Mouse (Mus musculus) midbrain, embryonic 16.5 days (tissue): Measurements from ENCODE around the gene Apbb2. TPM values are rescaled to one million over a fixed set of nuclear protein-coding genes. Genes with fewer than 3 reads are reported as not detected.

Experiments
- ATAC-seq: fragments of 200-750 bp; cut with Nextera tagmentation; 2 replicates; pipeline ENCODE4 v1.8.0; 2017; ENCODE audit warnings: moderate TSS enrichment
- H3K27ac ChIP-seq: fragments of 300-500 bp; sonication (generic); 2 replicates; pipeline ENCODE4 v1.5.1; 2014; ENCODE audit warnings: mild to moderate bottlenecking, low read length, mixed read lengths
- H3K27me3 ChIP-seq: fragments of 300-500 bp; sonication (generic); 2 replicates; pipeline ENCODE4 v1.6.1; 2014; ENCODE audit warnings: low read depth, low read length, mixed read lengths; ENCODE audit not compliant: control insufficient read depth, insufficient read depth
- H3K36me3 ChIP-seq: fragments of 300-500 bp; sonication (generic); 2 replicates; pipeline ENCODE4 v1.6.1; 2014; ENCODE audit warnings: mild to moderate bottlenecking, low read length, moderate library complexity, mixed read lengths; ENCODE audit not compliant: control insufficient read depth, insufficient read depth
- H3K4me1 ChIP-seq: fragments of 300-500 bp; sonication (generic); 2 replicates; pipeline ENCODE4 v1.6.1; 2014; ENCODE audit warnings: mild to moderate bottlenecking, low read length, mixed read lengths; ENCODE audit not compliant: control insufficient read depth, insufficient read depth
- H3K4me2 ChIP-seq: fragments of 300-500 bp; sonication (generic); 2 replicates; pipeline ENCODE4 v1.6.1; 2014; ENCODE audit warnings: mild to moderate bottlenecking, low read length, mixed read lengths
- H3K4me3 ChIP-seq: fragments of 300-500 bp; sonication (generic); 2 replicates; pipeline ENCODE4 v1.5.1; 2014; ENCODE audit warnings: low read depth, mild to moderate bottlenecking, low read length, moderate library complexity, mixed read lengths
- H3K9ac ChIP-seq: fragments of 300-500 bp; sonication (generic); 2 replicates; pipeline ENCODE4 v1.6.1; 2014; ENCODE audit warnings: low read depth, low read length, mixed read lengths
- H3K9me3 ChIP-seq: fragments of 300-500 bp; sonication (generic); replicated peaks from 2 replicates; pipeline ENCODE4 v1.6.1; 2014; ENCODE audit warnings: mild to moderate bottlenecking, low read length, mixed read lengths; ENCODE audit not compliant: control insufficient read depth, poor library complexity, severe bottlenecking
- WGBS: fragments of 180-500 bp; shearing (Covaris S2); extraction: QIAGEN DNeasy Blood & Tissue Kit; methylation state at CpG from one replicate; pipeline ENCODE4 v1.1.7; 2014; 5-methylcytosine and 5-hydroxymethylcytosine counted together
- polyA plus RNA-seq: library from polyadenylated mRNA; unstranded; fragments of >200 nt; fragmentation: Nextera tagmentation; extraction: Ambion mirVana; gene quantifications from 2 replicates; pipeline ENCODE4 v1.2.1, GENCODE M21; 2015

Apbb2 gene
- polyA plus RNA-seq, 1 experiment from 2014 or later, result 107 TPM

DNA sequence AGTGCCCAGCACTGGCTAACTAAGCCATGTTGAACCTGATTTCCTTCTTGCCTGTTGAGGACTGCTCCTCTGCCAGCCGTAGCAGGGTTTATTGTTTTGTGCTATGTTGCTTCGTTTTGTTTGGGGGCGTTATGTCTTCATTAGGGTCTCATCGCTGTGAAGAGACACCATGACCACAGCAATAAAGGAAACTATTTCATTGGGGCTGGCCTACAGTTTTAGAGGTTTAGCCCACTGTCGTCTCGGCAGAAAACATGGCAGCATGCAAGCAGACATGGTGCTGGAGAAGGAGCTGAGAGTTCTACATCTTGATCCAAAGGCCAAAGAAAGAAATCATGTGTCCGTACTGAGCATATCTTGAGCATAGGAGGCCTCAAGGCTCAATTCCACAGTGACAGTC, 119.0 kb downstream of the Apbb2 start:
- WGBS, result 96% methylated on average over 7 of the region's 7 CpGs
- Histone ChIP-seq H3K27ac (no peak overlapping the region), H3K4me3 (no peak overlapping the region), H3K36me3 (no peaks in the 10 kb centered on the region), H3K9ac (no peak overlapping the region), H3K4me2 (no peak overlapping the region), H3K27me3 (no peaks in the 10 kb centered on the region), H3K9me3 (no peaks in the 10 kb centered on the region), H3K4me1 (peaks cover 12% of the 10 kb centered on the region)
- no peak for ATAC-seq

DNA sequence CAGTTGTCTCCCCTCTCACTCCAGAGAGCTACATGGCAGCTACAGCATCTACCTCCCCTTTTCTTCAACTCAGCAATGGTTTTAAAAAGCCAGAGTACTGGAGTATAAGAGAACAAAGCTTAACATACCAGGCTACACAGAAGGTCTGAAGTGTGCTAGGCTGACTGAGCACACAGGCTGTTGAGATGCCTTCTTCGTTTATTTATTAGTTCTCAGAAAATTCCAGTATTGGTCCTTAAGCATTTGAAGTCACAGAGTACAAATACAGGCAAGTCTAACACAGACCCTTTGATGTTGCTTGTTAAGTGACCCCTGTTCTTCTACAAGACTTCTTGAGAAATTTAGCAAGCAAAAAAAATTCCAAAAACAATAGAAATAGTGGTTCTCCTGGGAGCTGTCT, 120.4 kb downstream of the Apbb2 start:
- Histone ChIP-seq H3K9me3 (no peaks in the 10 kb centered on the region), H3K4me3 (no peak overlapping the region), H3K9ac (no peak overlapping the region), H3K4me2 (no peak overlapping the region), H3K27ac (no peak overlapping the region), H3K36me3 (no peaks in the 10 kb centered on the region), H3K27me3 (no peaks in the 10 kb centered on the region), H3K4me1 (peaks cover 5% of the 10 kb centered on the region)
- ATAC-seq, result no peak
- WGBS, result 72% methylated on average over 1 of the region's 1 CpGs

DNA sequence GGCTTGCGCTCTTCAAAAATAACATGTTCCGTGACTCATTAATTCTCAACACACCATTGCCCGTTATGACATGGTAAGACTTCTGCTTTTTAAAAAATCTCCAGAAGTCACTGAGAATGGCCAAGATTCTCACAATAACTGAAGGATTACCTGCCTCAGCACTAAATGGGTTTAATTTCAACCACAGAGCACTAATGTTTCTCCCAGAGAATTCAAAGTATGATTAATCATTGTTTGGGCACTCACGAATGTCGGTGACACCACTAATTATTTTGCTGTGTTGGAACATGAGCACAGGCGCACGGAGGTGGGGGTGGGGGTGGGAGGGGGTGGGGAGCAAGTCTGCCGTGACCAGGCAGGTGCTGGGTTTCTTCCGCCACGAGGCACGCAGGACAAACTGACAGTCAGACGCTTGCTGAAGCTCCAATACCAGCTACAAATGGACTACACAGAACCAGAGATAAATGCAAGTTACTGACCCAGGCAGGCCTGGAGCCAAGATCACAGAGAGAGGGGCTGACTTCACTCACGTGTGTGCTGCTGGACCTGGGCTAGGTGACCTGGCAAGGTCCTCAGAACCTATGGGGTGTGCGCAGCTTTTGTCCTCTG, 121.0 kb downstream of the Apbb2 start:
- H3K9me3 ChIP-seq, result no peaks in the 10 kb centered on the region
- H3K27ac ChIP-seq, result no peak overlapping the region
- H3K27me3 ChIP-seq, result no peaks in the 10 kb centered on the region
- no peak overlapping the region for H3K9ac ChIP-seq
- no peak for ATAC-seq
- peaks cover 5% of the 10 kb centered on the region for H3K4me1 ChIP-seq
- H3K36me3 ChIP-seq, result no peaks in the 10 kb centered on the region
- H3K4me3 ChIP-seq, result no peak overlapping the region
- WGBS, result 65% methylated on average over 14 of the region's 14 CpGs
- H3K4me2 ChIP-seq, result no peak overlapping the region

DNA sequence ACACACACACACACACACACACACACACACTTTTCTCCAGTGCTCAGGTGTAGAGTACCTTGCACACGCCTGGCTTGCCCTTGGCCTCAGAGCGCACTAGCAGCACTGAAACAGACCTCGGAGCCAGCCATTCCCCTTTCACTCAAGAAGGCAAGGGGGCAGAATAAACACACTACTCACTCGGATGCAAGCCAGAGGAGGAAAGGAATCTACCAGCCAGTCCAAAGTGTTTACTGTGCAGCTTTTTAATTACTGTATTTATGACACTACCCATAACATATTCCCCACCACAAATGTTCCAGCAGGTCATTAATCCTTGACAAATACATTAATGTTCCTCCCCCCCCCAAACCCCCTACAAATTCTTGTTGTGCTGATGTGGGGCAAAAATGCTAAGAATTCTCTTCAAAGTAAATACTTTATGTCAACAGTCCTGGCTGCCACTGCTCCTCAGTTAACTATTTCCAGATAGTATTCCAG, 121.7 kb downstream of the Apbb2 start:
- H3K27ac ChIP-seq, result no peak overlapping the region
- no peaks in the 10 kb centered on the region for H3K36me3 ChIP-seq
- H3K4me3 ChIP-seq, result no peak overlapping the region
- no peaks in the 10 kb centered on the region for H3K27me3 ChIP-seq
- H3K9ac ChIP-seq, result no peak overlapping the region
- H3K4me2 ChIP-seq, result no peak overlapping the region
- WGBS, result 79% methylated on average over 4 of the region's 4 CpGs
- H3K9me3 ChIP-seq, result no peaks in the 10 kb centered on the region
- H3K4me1 ChIP-seq, result peaks cover 12% of the 10 kb centered on the region
- no peak for ATAC-seq

DNA sequence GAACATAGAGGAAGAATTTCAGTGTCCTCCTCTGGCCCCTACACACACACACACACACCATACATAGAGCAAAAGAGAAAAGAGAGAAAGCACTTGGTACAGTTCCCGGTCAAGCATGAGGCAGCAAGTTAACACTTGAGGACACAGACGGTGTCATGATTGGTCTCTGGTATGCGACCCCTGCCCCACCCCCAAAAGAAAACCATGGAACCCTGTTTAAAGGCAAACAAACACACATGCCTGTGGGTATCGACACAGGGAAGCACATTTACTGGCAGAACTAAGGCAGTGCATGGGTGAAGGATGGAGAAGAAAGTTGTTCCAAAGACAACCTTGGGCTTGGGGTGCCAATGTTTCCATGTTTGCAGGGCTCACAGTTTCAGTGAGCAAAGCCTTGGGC, 123.9 kb downstream of the Apbb2 start:
- H3K27ac ChIP-seq, result no peak overlapping the region

DNA sequence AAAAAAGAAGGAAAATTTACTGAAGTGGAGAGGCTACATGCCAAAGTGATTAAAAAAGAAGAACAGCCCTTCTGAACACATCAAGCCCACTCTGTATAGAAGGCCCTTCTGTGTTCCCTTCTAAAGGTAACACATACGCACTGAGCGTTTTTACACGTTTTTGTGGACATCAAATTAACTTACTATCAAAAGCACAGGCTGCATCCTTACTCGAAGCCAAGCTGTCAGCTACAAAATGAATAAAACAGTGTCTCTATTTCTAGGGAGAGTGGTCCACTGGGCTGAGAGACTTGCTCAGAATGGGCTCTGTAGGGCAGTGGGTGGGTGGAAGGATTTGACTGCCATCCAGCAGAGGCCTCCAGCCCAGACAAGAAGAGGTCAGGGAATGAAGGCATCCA, 126.0 kb downstream of the Apbb2 start:
- 55% methylated on average over 4 of the region's 4 CpGs for WGBS
- H3K9ac ChIP-seq, result no peak overlapping the region
- no peaks in the 10 kb centered on the region for H3K27me3 ChIP-seq
- H3K27ac ChIP-seq, result peak overlapping the region; percentile 0; the same call in 1 of the 2 replicates
- no peaks in the 10 kb centered on the region for H3K9me3 ChIP-seq
- H3K4me1 ChIP-seq, result peaks cover 14% of the 10 kb centered on the region
- H3K36me3 ChIP-seq, result no peaks in the 10 kb centered on the region
- no peak overlapping the region for H3K4me3 ChIP-seq
- no peak overlapping the region for H3K4me2 ChIP-seq
- ATAC-seq, result 0 out of 2 replicates have a peak, but pooled peaks have one; percentile 12

More for the DNA sequence above, 123.9 kb downstream of the Apbb2 start:
- no peak overlapping the region for H3K4me2 ChIP-seq
- no peaks in the 10 kb centered on the region for H3K36me3 ChIP-seq
- ATAC-seq, result no peak
- 72% methylated on average over 4 of the region's 4 CpGs for WGBS
- peaks cover 14% of the 10 kb centered on the region for H3K4me1 ChIP-seq
- H3K4me3 ChIP-seq, result no peak overlapping the region
- no peak overlapping the region for H3K9ac ChIP-seq
- no peaks in the 10 kb centered on the region for H3K9me3 ChIP-seq
- H3K27me3 ChIP-seq, result no peaks in the 10 kb centered on the region

DNA sequence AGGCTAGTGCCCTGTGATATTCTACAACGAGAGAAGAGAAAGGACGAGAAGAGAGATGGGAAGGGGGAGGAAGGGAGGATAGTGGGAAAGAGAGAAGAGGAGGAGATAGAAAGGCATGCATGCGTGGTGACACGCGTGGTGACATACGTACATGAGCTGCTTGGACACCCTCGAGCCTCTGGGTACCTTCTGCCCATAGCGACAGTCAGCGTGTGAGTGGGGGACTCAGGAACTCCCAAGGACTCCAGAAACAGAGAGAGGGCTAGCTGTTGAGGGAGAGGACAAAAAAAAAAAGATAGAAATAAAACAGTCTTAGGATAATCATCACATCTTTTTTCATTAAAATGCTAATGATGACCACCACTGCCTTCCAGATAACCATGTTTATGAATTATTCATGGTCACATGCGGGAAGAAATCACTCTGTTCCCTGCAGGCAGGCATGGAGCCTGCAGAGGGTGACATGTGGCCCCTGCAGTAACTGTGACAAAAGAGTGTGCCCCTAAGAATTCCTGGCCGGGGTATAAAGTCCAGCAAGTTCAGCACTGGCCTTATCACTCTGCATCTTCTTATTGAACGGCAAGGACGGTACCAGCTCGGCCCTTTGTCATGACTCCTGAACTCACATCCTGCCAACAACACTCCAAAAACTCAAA, 126.5 kb downstream of the Apbb2 start:
- peak overlapping the region; percentile 60 for H3K27ac ChIP-seq

DNA sequence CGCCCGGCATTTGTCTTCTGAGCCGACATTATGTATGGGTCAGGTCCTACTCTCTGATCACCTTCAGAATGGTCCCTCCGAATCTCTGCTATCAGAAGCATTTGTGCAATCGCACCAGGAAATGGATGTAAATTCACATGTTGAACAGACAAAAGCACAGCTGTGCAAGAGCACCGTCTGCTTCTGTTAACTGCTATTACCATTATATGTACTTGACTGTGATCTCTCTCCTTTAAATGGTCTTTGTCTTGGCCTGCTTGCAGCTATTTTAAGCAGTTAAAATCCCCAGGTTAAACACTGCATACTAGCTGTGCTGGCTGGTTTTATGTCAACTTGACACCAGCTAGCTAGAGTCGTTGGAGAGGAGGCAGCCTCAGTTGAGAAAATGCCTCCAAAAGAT, 132.6 kb downstream of the Apbb2 start:
- no peak overlapping the region for H3K4me2 ChIP-seq
- H3K4me1 ChIP-seq, result 0 out of 2 replicates have a peak, but pooled peaks cover 2% of the 10 kb centered on the region
- no peak overlapping the region for H3K4me3 ChIP-seq
- no peaks in the 10 kb centered on the region for H3K36me3 ChIP-seq
- H3K9me3 ChIP-seq, result no peaks in the 10 kb centered on the region
- H3K9ac ChIP-seq, result no peak overlapping the region
- no peak overlapping the region; the same call in 1 of the 2 replicates for H3K27ac ChIP-seq
- ATAC-seq, result no peak
- WGBS, result 58% methylated on average over 7 of the region's 7 CpGs
- H3K27me3 ChIP-seq, result no peaks in the 10 kb centered on the region

More for the DNA sequence above, 126.5 kb downstream of the Apbb2 start:
- 29% methylated on average over 14 of the region's 14 CpGs for WGBS
- Histone ChIP-seq H3K36me3 (no peaks in the 10 kb centered on the region), H3K4me3 (no peak overlapping the region), H3K4me2 (no peak overlapping the region), H3K4me1 (peaks cover 9% of the 10 kb centered on the region), H3K27me3 (no peaks in the 10 kb centered on the region), H3K9ac (no peak overlapping the region), H3K9me3 (no peaks in the 10 kb centered on the region)
- ATAC-seq, result no peak

DNA sequence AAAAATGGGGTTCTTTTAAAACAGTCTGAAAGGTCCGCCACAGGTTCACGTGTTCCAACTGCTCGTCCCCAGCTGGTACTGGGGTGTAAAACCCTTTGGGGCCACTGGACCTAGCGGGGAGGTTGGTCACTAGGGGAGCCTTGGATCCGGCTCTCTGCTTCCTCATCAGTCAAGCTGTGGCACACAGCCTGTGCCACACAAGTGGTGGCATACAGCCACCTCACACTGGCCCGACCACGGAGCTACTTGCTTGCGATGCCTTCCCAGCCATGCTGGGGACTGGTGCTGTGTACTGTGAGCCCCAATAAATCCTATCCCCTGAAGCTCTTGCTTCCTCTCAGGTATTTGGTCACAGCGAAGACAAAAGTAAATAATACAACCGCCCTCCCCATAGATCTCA, 142.3 kb downstream of the Apbb2 start:
- ATAC-seq, result no peak
- no peaks in the 10 kb centered on the region for H3K36me3 ChIP-seq
- no peak overlapping the region for H3K4me3 ChIP-seq
- no peaks in the 10 kb centered on the region for H3K9me3 ChIP-seq
- 93% methylated on average over 10 of the region's 10 CpGs for WGBS
- H3K4me2 ChIP-seq, result no peak overlapping the region
- no peak overlapping the region for H3K9ac ChIP-seq
- H3K27ac ChIP-seq, result no peak overlapping the region
- peaks cover 12% of the 10 kb centered on the region for H3K4me1 ChIP-seq
- no peaks in the 10 kb centered on the region for H3K27me3 ChIP-seq
